8 mouse cellular contexts compared by ENCODE assay signal in the genomic region with DNA sequence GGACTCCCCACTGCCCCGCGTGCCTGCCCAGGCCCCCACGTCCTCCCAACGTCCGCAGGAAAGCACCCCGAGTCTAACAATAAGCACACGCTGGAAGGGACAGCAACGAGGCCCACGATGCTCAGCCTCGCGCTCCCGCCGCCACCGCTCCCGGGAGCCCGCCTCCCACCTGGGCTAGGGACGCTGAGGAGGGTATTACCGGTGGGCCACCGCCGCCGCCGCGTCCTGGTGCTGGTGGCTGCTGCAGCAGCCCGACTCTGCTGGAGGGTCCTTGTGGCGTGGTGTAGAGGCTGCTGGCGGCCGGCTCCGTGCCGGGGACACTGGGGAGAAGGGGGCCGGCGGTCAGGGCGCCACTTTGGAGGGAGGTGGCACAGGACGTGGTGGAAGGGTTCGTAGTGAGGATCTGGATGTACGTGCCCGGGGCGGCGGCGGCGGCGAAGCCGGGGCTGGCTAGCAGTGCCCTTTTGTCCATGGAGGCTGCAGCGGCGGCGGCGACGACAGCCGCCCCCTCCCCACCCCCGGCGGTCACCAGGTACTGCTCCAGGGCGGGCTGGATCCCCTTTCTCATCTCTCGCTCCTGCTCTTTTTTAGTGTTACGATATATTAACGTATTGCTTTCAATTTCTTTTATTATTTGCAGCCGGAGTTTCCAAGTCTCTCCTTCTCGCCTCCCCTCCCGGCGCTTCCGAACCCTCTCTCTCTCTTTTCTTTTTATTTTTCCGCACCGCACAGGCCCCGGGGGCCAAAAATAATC. TPM values are rescaled to one million over a fixed set of nuclear protein-coding genes. Genes with fewer than 3 reads are reported as not detected.
DNase-seq lines count a peak whose midpoint lies in the region; ATAC-seq and TF ChIP-seq lines count a peak whose summit lies in the region.

No protein-coding gene starts in this region.

- peak overlapping the region; percentile 61 for H3K4me3 ChIP-seq in cerebellum, adult 2 months (replicated peaks; ENCODE audit: insufficient read depth, low read depth, low read length)
- peak overlapping the region; percentile 94 for H3K4me3 ChIP-seq in hindbrain, postnatal 0 days (ENCODE audit: low read length)
- peak overlapping the region; percentile 93 for H3K4me3 ChIP-seq in midbrain, embryonic 12.5 days

- no peaks in the 10 kb centered on the region for H3K4me1 ChIP-seq in cerebellum, adult 2 months (ENCODE audit: control insufficient read depth, insufficient read depth, low read length)
- no peaks in the 10 kb centered on the region for H3K4me1 ChIP-seq in hindbrain, postnatal 0 days (ENCODE audit: insufficient read depth, low read length)
- peaks cover 23% of the 10 kb centered on the region for H3K4me1 ChIP-seq in midbrain, embryonic 12.5 days

- H3K9me3 ChIP-seq in hindbrain, postnatal 0 days (ENCODE audit: low read length): no peaks in the 10 kb centered on the region
- H3K9me3 ChIP-seq in midbrain, embryonic 12.5 days: no peaks in the 10 kb centered on the region

- DNase-seq in NIH3T3 (ENCODE audit: low read depth): peak; percentile 35
- DNase-seq in cerebellum, adult 2 months: peak; percentile 40 to 41
- DNase-seq in frontal cortex, postnatal 14 days (ENCODE audit: low spot score in 2 of 2): peak; percentile 20 to 34
- DNase-seq in hindbrain, postnatal 0 days (ENCODE audit: low spot score): peak; percentile 41
- DNase-seq in left cerebral cortex, postnatal 25 days (ENCODE audit: low spot score in 2 of 2): peak; percentile 31 to 36
- peak; percentile 21 to 33 for DNase-seq in spleen, postnatal 14 days (ENCODE audit: low spot score in 2 of 2)

- no peak for TF ChIP-seq POLR2A in cerebellum, adult 2 months (IDR thresholded peaks at IDR 0.05; ENCODE audit: borderline replicate concordance, insufficient read depth, low read length)

- under 1% methylated on average over 62 of the region's 62 CpGs for WGBS in cerebellum, adult 2 months
- under 1% methylated on average over 59 of the region's 62 CpGs for WGBS in hindbrain, postnatal 0 days
- WGBS in midbrain, embryonic 12.5 days: 0% methylated on average over 44 of the region's 62 CpGs

- intact Hi-C loops in left cerebral cortex, postnatal 25 days (cut with DNase I): loop anchor here (1.0 to 10.0 kb wide), 4 partner anchors 28 to 270 kb away; no protein-coding TSS in a partner anchor

- peak overlapping the region; percentile 94 for H3K9ac ChIP-seq in hindbrain, postnatal 0 days (replicated peaks; ENCODE audit: low read length)
- peak overlapping the region; percentile 98 for H3K9ac ChIP-seq in midbrain, embryonic 12.5 days (replicated peaks)

- H3K36me3 ChIP-seq in hindbrain, postnatal 0 days (ENCODE audit: insufficient read depth, low read length): no peaks in the 10 kb centered on the region
- 0 out of 2 replicates have a peak, but pooled peaks cover 4% of the 10 kb centered on the region for H3K36me3 ChIP-seq in midbrain, embryonic 12.5 days

- H3K27me3 ChIP-seq in cerebellum, adult 2 months (ENCODE audit: control insufficient read depth, insufficient read depth, low read length): no peaks in the 10 kb centered on the region
- no peaks in the 10 kb centered on the region for H3K27me3 ChIP-seq in hindbrain, postnatal 0 days (ENCODE audit: insufficient read depth, low read length)
- H3K27me3 ChIP-seq in midbrain, embryonic 12.5 days: no peaks in the 10 kb centered on the region

- H3K4me2 ChIP-seq in hindbrain, postnatal 0 days (ENCODE audit: low read depth, low read length): peak overlapping the region; percentile 100
- peak overlapping the region; percentile 87 for H3K4me2 ChIP-seq in midbrain, embryonic 12.5 days (replicated peaks)

- no peak overlapping the region for H3K27ac ChIP-seq in cerebellum, adult 2 months (ENCODE audit: insufficient read depth, low read length)
- peak overlapping the region; percentile 94 for H3K27ac ChIP-seq in hindbrain, postnatal 0 days
- peak overlapping the region; percentile 97 for H3K27ac ChIP-seq in midbrain, embryonic 12.5 days (replicated peaks)

- ATAC-seq in hindbrain, postnatal 0 days: no peak
- peak; percentile 1; the same call in 1 of the 2 replicates for ATAC-seq in midbrain, embryonic 12.5 days (ENCODE audit: low FRiP score, low read depth)
- no peak for ATAC-seq in erythroid progenitor cell, adult 5-6 weeks (replicated peaks; ENCODE audit: low FRiP score, poor library complexity, severe bottlenecking)

- TF ChIP-seq CTCF in cerebellum, adult 2 months (IDR thresholded peaks at IDR 0.05; ENCODE audit: borderline replicate concordance, insufficient read depth, low read depth, low read length): no peak
- no peak for TF ChIP-seq CTCF in hindbrain, postnatal 0 days (IDR thresholded peaks at IDR 0.05; ENCODE audit: low read depth)

RNA-seq across cellular contexts. Expression of a gene that starts 0.6 kb away (rescaled TPM):
- polyA plus RNA-seq in cerebellum, adult 2 months (2012; rRNA removed): 10.0 and 10.9 TPM in 2 replicates
- 9.5 and 12.4 TPM in 2 replicates for total RNA-seq in hindbrain, postnatal 0 days (2014; rRNA removed)
- polyA plus RNA-seq in hindbrain, postnatal 0 days (2015; fragmentation: Nextera tagmentation; extraction: Ambion mirVana): 3.5 and 3.8 TPM in 2 replicates
- total RNA-seq in left cerebral cortex, postnatal 25 days (2021): 10 to 100 TPM; 17.8 to 18.9 TPM
- 18.0 and 18.2 TPM in 2 replicates for polyA plus RNA-seq in midbrain, embryonic 12.5 days (2016; fragmentation: Nextera tagmentation; extraction: Ambion mirVana)
- 3.8 and 5.0 TPM in 2 replicates for total RNA-seq in erythroid progenitor cell, adult 5-6 weeks (2015; ENCODE audit: low replicate concordance)
- total RNA-seq in erythroid progenitor cell, adult 5-6 weeks (2017; ENCODE audit: low replicate concordance): 6.3 and 7.7 TPM in 2 replicates
